Mouse (Mus musculus) left cerebral cortex, adult 18-20 months (tissue): Measurements from ENCODE around the gene Scn1b. TPM values are rescaled to one million over a fixed set of nuclear protein-coding genes. Genes with fewer than 3 reads are reported as not detected.

Experiments
- DNase-seq, 2 experiments: peaks; one replicate each; pipeline ENCODE4 v3.0.0; 2021 to 2022; ENCODE audit warnings: low spot score in 2 of 2, mixed read lengths in 1 of 2
- total RNA-seq, 2 experiments: library from RNA; stranded (reverse); gene quantifications; 2 replicates each; pipeline ENCODE4 v1.2.3; 2021

Gene Scn1b
- total RNA-seq, 2 experiments from 2014 or later, result 805 to 862 TPM

GRCm38 (mm10) chr7:31149751-31150565, 23.2 kb upstream of the Scn1b start:
- DNase-seq, result no peak

- no peak for DNase-seq
Measured at GRCm38 (mm10) chr7:31149271-31149670, 22.5 kb upstream of the Scn1b start.

- no peak for DNase-seq
Measured at GRCm38 (mm10) chr7:31148756-31149155, 22.0 kb upstream of the Scn1b start.

GRCm38 (mm10) chr7:31148086-31148485, 21.3 kb upstream of the Scn1b start:
- DNase-seq, result no peak

GRCm38 (mm10) chr7:31145596-31146160, 18.9 kb upstream of the Scn1b start:
- no peak for DNase-seq

- no peak for DNase-seq
Measured at GRCm38 (mm10) chr7:31144886-31145285, 18.1 kb upstream of the Scn1b start.

GRCm38 (mm10) chr7:31140941-31141340, 14.1 kb upstream of the Scn1b start:
- DNase-seq, result no peak

GRCm38 (mm10) chr7:31140302-31140701, 13.5 kb upstream of the Scn1b start:
- DNase-seq, result no peak

GRCm38 (mm10) chr7:31139765-31140164, 13.0 kb upstream of the Scn1b start:
- DNase-seq, result peak; percentile 58 to 75

- no peak for DNase-seq
Measured at GRCm38 (mm10) chr7:31135717-31136116, 8.9 kb upstream of the Scn1b start.

- DNase-seq, result no peak
Measured at GRCm38 (mm10) chr7:31131866-31132265, 5.1 kb upstream of the Scn1b start.

GRCm38 (mm10) chr7:31130841-31131240, 4.0 kb upstream of the Scn1b start:
- DNase-seq, result peak; percentile 52 to 54

GRCm38 (mm10) chr7:31130197-31130596, 3.4 kb upstream of the Scn1b start:
- DNase-seq, result no peak

GRCm38 (mm10) chr7:31128157-31128705, 1.4 kb upstream of the Scn1b start:
- DNase-seq, result no peak

GRCm38 (mm10) chr7:31126211-31126751, 522 bp downstream of the Scn1b start:
- peak; percentile 63 to 77 for DNase-seq

GRCm38 (mm10) chr7:31125116-31125515, 1.7 kb downstream of the Scn1b start:
- no peak for DNase-seq

GRCm38 (mm10) chr7:31124381-31124780, 2.4 kb downstream of the Scn1b start:
- DNase-seq, result no peak

- DNase-seq, result no peak
Measured at GRCm38 (mm10) chr7:31123697-31124096, 3.1 kb downstream of the Scn1b start.

- DNase-seq, result peak in 1 of 2 experiments; percentile 45
Measured at GRCm38 (mm10) chr7:31122641-31123631, 3.9 kb downstream of the Scn1b start.

- no peak for DNase-seq
Measured at GRCm38 (mm10) chr7:31119556-31119955, 7.2 kb downstream of the Scn1b start.

GRCm38 (mm10) chr7:31118486-31118885, 8.3 kb downstream of the Scn1b start:
- DNase-seq, result peak in 1 of 2 experiments; percentile 27
